Mouse (Mus musculus): ENCODE results near the gene Eipr1. TPM values are rescaled to one million over a fixed set of nuclear protein-coding genes. Genes with fewer than 3 reads are reported as not detected.
A peak's percentile ranks its signal among the peaks of the same experiment; 100 is the strongest.
"Not testable (repeated sequence)": the region's sequence is repeated elsewhere in the genome, so short reads cannot be mapped to it uniquely, and the experiment has no call there.

Gene Eipr1
- polyA plus RNA-seq, 1 experiment: 18.4 TPM

GRCm38 (mm10) chr12:28732631-28733030, 19.0 kb upstream of the Eipr1 start:
- no peaks in the 10 kb centered on the region for H3K27me3 ChIP-seq (ENCODE audit: control insufficient read depth, insufficient read depth, low read length, poor library complexity, severe bottlenecking)
- no peak overlapping the region for H3K27ac ChIP-seq (ENCODE audit: insufficient read depth, low read length)
- peaks cover 6% of the 10 kb centered on the region; the same call in 1 of the 2 replicates for H3K9me3 ChIP-seq (replicated peaks; ENCODE audit: control insufficient read depth, insufficient read depth, low read length, poor library complexity, severe bottlenecking)
- H3K36me3 ChIP-seq (ENCODE audit: control insufficient read depth, insufficient read depth, low read length, poor library complexity, severe bottlenecking): peaks cover 14% of the 10 kb centered on the region
- H3K9ac ChIP-seq (ENCODE audit: low read depth, poor library complexity, severe bottlenecking): no peak overlapping the region
- no peak overlapping the region for H3K4me3 ChIP-seq (ENCODE audit: low read depth, low read length)
- TF ChIP-seq EP300 (IDR thresholded peaks at IDR 0.05; ENCODE audit: insufficient read depth, low read depth, low read length) (no peak), POLR2A (IDR thresholded peaks at IDR 0.05; ENCODE audit: insufficient read depth, low read length) (no peak), CTCF (IDR thresholded peaks at IDR 0.05; ENCODE audit: low read depth, low read length) (no peak)
- no peaks in the 10 kb centered on the region for H3K4me1 ChIP-seq (ENCODE audit: control insufficient read depth, insufficient read depth, low read length)

DNA sequence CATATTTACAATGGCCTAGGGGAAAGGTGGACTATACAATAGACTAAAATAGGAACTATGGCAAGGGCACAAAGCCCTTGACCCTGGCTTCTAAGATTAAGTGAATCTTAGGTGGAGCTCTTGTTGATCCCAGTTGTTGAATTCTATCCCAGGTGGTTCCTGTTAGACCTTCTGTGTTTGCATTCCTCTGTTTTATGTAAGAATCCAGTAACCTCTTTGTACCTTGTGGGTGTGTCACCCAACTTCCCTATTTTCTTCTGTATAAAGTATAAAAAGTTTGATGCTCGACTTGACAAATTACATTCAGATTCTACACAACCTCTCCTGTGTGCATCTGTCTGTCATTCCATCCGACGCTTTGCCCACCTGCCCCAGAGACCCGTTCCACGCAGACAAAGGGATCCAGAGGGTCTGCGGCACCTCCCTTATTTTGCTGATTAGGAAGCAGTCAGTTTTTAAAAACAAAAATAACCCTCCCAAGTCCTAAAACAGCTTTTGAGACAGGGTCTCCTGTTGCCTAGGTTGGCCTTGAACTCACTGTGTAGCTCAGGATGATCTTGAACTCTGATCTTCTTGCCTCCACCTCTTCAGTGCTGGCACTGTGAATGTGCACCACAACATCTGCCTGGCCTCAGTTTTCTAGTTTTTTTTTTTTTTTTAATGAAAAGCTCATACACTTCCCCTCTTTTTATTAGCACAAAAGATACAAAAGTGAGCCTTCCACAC, 17.9 kb upstream of the Eipr1 start:
- not testable (repeated sequence) for H3K27ac ChIP-seq (ENCODE audit: insufficient read depth, low read length); H3K4me1 ChIP-seq (ENCODE audit: control insufficient read depth, insufficient read depth, low read length); H3K9ac ChIP-seq (ENCODE audit: low read depth, poor library complexity, severe bottlenecking); H3K27me3 ChIP-seq (ENCODE audit: control insufficient read depth, insufficient read depth, low read length, poor library complexity, severe bottlenecking); H3K4me3 ChIP-seq (ENCODE audit: low read depth, low read length); H3K9me3 ChIP-seq (replicated peaks; ENCODE audit: control insufficient read depth, insufficient read depth, low read length, poor library complexity, severe bottlenecking)
- H3K36me3 ChIP-seq (ENCODE audit: control insufficient read depth, insufficient read depth, low read length, poor library complexity, severe bottlenecking): peaks cover 14% of the 10 kb centered on the region

DNA sequence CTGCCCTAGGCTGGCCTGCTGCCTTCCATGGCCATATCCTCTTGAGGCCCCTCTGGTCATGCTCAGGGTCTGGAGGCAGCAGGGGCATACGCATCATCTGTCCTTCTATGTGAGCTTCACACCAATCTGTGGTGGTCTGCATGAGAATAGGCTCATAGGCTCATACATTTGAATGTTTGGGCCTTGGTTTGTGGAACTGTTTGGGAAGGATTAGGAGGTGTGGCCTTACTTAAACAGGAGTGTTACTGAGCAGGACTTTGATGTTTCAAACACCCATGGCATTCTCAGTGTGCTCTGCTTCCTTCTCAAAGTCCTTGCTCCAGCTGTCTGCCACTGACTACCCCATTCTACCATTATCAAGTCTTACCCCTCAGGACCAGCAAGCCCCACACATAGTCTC, 17.3 kb upstream of the Eipr1 start:
- no peak overlapping the region for H3K27ac ChIP-seq (ENCODE audit: insufficient read depth, low read length)
- no peak overlapping the region for H3K4me3 ChIP-seq (ENCODE audit: low read depth, low read length)
- peaks cover 14% of the 10 kb centered on the region for H3K36me3 ChIP-seq (ENCODE audit: control insufficient read depth, insufficient read depth, low read length, poor library complexity, severe bottlenecking)
- no peaks in the 10 kb centered on the region for H3K4me1 ChIP-seq (ENCODE audit: control insufficient read depth, insufficient read depth, low read length)
- no peaks in the 10 kb centered on the region for H3K27me3 ChIP-seq (ENCODE audit: control insufficient read depth, insufficient read depth, low read length, poor library complexity, severe bottlenecking)
- peaks cover 6% of the 10 kb centered on the region; the same call in 1 of the 2 replicates for H3K9me3 ChIP-seq (replicated peaks; ENCODE audit: control insufficient read depth, insufficient read depth, low read length, poor library complexity, severe bottlenecking)
- TF ChIP-seq EP300 (IDR thresholded peaks at IDR 0.05; ENCODE audit: insufficient read depth, low read depth, low read length) (no peak), POLR2A (IDR thresholded peaks at IDR 0.05; ENCODE audit: insufficient read depth, low read length) (no peak), CTCF (IDR thresholded peaks at IDR 0.05; ENCODE audit: low read depth, low read length) (no peak)
- H3K9ac ChIP-seq (ENCODE audit: low read depth, poor library complexity, severe bottlenecking): no peak overlapping the region

DNA sequence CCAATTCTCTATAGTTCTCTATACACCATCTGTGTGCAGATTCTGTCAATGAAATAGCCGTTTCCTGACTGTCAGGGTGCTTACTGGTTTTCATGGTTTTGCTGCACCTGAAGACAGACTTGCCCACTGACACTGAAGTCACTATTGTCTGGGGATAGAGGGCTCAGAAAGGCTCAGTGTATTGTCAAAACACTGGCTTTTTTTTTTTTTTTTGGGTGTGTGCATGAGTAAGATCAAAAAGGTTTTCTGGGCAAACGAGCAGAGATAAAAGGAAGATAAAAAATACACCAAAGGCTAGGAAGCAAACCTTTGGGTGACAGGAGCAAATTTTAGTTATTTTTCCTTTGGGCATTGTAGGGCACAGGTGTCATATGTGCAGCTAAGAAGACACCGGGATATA, 16.3 kb upstream of the Eipr1 start:
- peaks cover 14% of the 10 kb centered on the region for H3K36me3 ChIP-seq (ENCODE audit: control insufficient read depth, insufficient read depth, low read length, poor library complexity, severe bottlenecking)
- no peaks in the 10 kb centered on the region for H3K27me3 ChIP-seq (ENCODE audit: control insufficient read depth, insufficient read depth, low read length, poor library complexity, severe bottlenecking)
- peaks cover 6% of the 10 kb centered on the region; the same call in 1 of the 2 replicates for H3K9me3 ChIP-seq (replicated peaks; ENCODE audit: control insufficient read depth, insufficient read depth, low read length, poor library complexity, severe bottlenecking)
- no peaks in the 10 kb centered on the region for H3K4me1 ChIP-seq (ENCODE audit: control insufficient read depth, insufficient read depth, low read length)
- H3K4me3 ChIP-seq (ENCODE audit: low read depth, low read length): no peak overlapping the region
- TF ChIP-seq POLR2A (IDR thresholded peaks at IDR 0.05; ENCODE audit: insufficient read depth, low read length) (no peak), CTCF (IDR thresholded peaks at IDR 0.05; ENCODE audit: low read depth, low read length) (no peak), EP300 (IDR thresholded peaks at IDR 0.05; ENCODE audit: insufficient read depth, low read depth, low read length) (no peak)
- no peak overlapping the region for H3K27ac ChIP-seq (ENCODE audit: insufficient read depth, low read length)
- H3K9ac ChIP-seq (ENCODE audit: low read depth, poor library complexity, severe bottlenecking): no peak overlapping the region

GRCm38 (mm10) chr12:28743328-28743727, 8.3 kb upstream of the Eipr1 start:
- TF ChIP-seq EP300 (IDR thresholded peaks at IDR 0.05; ENCODE audit: insufficient read depth, low read depth, low read length) (no peak), POLR2A (IDR thresholded peaks at IDR 0.05; ENCODE audit: insufficient read depth, low read length) (no peak), CTCF (IDR thresholded peaks at IDR 0.05; ENCODE audit: low read depth, low read length) (no peak)
- no peaks in the 10 kb centered on the region for H3K4me1 ChIP-seq (ENCODE audit: control insufficient read depth, insufficient read depth, low read length)
- H3K4me3 ChIP-seq (ENCODE audit: low read depth, low read length): no peak overlapping the region
- no peak overlapping the region for H3K9ac ChIP-seq (ENCODE audit: low read depth, poor library complexity, severe bottlenecking)
- peaks cover 8% of the 10 kb centered on the region; the same call in 1 of the 2 replicates for H3K36me3 ChIP-seq (ENCODE audit: control insufficient read depth, insufficient read depth, low read length, poor library complexity, severe bottlenecking)
- H3K27me3 ChIP-seq (ENCODE audit: control insufficient read depth, insufficient read depth, low read length, poor library complexity, severe bottlenecking): no peaks in the 10 kb centered on the region
- H3K9me3 ChIP-seq (replicated peaks; ENCODE audit: control insufficient read depth, insufficient read depth, low read length, poor library complexity, severe bottlenecking): no peaks in the 10 kb centered on the region
- H3K27ac ChIP-seq (ENCODE audit: insufficient read depth, low read length): no peak overlapping the region

- H3K4me3 ChIP-seq (ENCODE audit: low read depth, low read length): peak within 1 kb of the TSS; percentile 97
- H3K36me3 ChIP-seq (ENCODE audit: control insufficient read depth, insufficient read depth, low read length, poor library complexity, severe bottlenecking): peaks cover 6% of the 10 kb centered on the region; the same call in 1 of the 2 replicates
- H3K27me3 ChIP-seq (ENCODE audit: control insufficient read depth, insufficient read depth, low read length, poor library complexity, severe bottlenecking): no peaks in the 10 kb centered on the region
- H3K9me3 ChIP-seq (replicated peaks; ENCODE audit: control insufficient read depth, insufficient read depth, low read length, poor library complexity, severe bottlenecking): no peaks in the 10 kb centered on the region
- TF ChIP-seq CTCF (IDR thresholded peaks at IDR 0.05; ENCODE audit: low read depth, low read length) (no peak), POLR2A (IDR thresholded peaks at IDR 0.05; ENCODE audit: insufficient read depth, low read length) (no peak), EP300 (IDR thresholded peaks at IDR 0.05; ENCODE audit: insufficient read depth, low read depth, low read length) (no peak)
- peak within 1 kb of the TSS; percentile 82 for H3K9ac ChIP-seq (ENCODE audit: low read depth, poor library complexity, severe bottlenecking)
- H3K4me1 ChIP-seq (ENCODE audit: control insufficient read depth, insufficient read depth, low read length): peaks cover 2% of the 10 kb centered on the region
- no peak within 1 kb of the TSS for H3K27ac ChIP-seq (ENCODE audit: insufficient read depth, low read length)
Observed at GRCm38 (mm10) chr12:28750021-28750633, 1.5 kb upstream of the Eipr1 start, which contains the start of gene Trappc12. TSS of gene Trappc12 (minus strand) at chr12:28750472.

Measured in ES-Bruce4 (cell line).